Comparison of ENCODE assay signal across 14 mouse cellular contexts in the genomic region with DNA sequence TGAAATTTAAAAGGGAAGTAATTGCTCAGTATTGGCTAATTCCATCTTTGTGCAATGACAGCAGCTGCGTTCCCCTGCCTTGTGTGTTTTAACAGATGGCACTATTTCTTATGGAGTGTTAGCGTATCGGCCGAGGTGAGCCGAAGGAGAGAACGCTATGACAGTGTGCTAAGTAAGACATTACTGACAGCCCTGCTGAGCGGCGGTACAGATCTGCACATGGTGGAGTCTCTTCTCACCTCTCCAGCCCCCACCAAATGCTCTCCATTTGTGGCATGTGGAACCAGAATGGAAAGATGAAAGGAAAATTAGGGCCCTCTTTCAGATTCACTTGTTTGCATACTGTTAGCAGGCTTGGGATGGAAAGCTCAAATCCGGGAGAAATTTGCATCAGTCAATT.
DNase-seq lines count a peak whose midpoint lies in the region; ATAC-seq and TF ChIP-seq lines count a peak whose summit lies in the region.
"Had no signal": no experiment of that assay in that cellular context is flagged by ENCODE, and none has a peak within 500 bp of the region (broad histone marks: within the 10 kb centered on the region; RNA-seq: fewer than 3 reads in every experiment).

No protein-coding gene starts in this region.

- H3K79me2 ChIP-seq in heart, adult 2 months (replicated peaks; ENCODE audit: control insufficient read depth, insufficient read depth, low read length): no peaks in the 10 kb centered on the region

- no peaks in the 10 kb centered on the region for H3K36me3 ChIP-seq in lung, postnatal 0 days (ENCODE audit: insufficient read depth, low read length)
- H3K36me3 ChIP-seq in heart, adult 2 months (ENCODE audit: control insufficient read depth, insufficient read depth, low read length): no peaks in the 10 kb centered on the region
- H3K36me3 ChIP-seq: midbrain, embryonic 12.5 days had no signal

- DNase-seq in lung, postnatal 0 days (ENCODE audit: low spot score): peak; percentile 19
- no peak for DNase-seq in lung, adult 18-20 months
- peak; percentile 65 for DNase-seq in layer of hippocampus, adult 11-12 months (ENCODE audit: low spot score)
- peak; percentile 36 to 53 for DNase-seq in left cerebral cortex, postnatal 25 days (ENCODE audit: low spot score in 2 of 2)
- DNase-seq in heart, postnatal 4 days: no peak
- DNase-seq in heart, adult 2 months: no peak
- DNase-seq in thymus, postnatal 36 days: no peak
- DNase-seq: cerebellum, adult 9-11 months; heart, postnatal 14 days; liver, postnatal 0 days; thymus, adult 2 months had no signal

- ATAC-seq in lung, postnatal 0 days: no peak
- ATAC-seq: intestine, postnatal 0 days; liver, postnatal 0 days had no signal

- H3K4me1 ChIP-seq in lung, postnatal 0 days (ENCODE audit: insufficient read depth, low read depth, low read length): no peaks in the 10 kb centered on the region
- no peaks in the 10 kb centered on the region for H3K4me1 ChIP-seq in heart, adult 2 months (ENCODE audit: control insufficient read depth, insufficient read depth, low read length)
- H3K4me1 ChIP-seq: midbrain, embryonic 12.5 days had no signal

- TF ChIP-seq CTCF in lung, postnatal 0 days (IDR thresholded peaks at IDR 0.05): no peak
- no peak for TF ChIP-seq CTCF in heart, adult 2 months (IDR thresholded peaks at IDR 0.05)

- no peaks in the 10 kb centered on the region for H3K9me3 ChIP-seq in lung, postnatal 0 days (ENCODE audit: low read length)
- H3K9me3 ChIP-seq: midbrain, embryonic 12.5 days had no signal

- H3K27ac ChIP-seq in lung, postnatal 0 days (ENCODE audit: low read length): no peak overlapping the region
- no peak overlapping the region for H3K27ac ChIP-seq in heart, adult 2 months
- H3K27ac ChIP-seq: midbrain, embryonic 12.5 days had no signal

- no peaks in the 10 kb centered on the region for H3K27me3 ChIP-seq in lung, postnatal 0 days (replicated peaks; ENCODE audit: insufficient read depth, low read length)
- no peaks in the 10 kb centered on the region for H3K27me3 ChIP-seq in heart, adult 2 months (ENCODE audit: control insufficient read depth, insufficient read depth, low read length)
- H3K27me3 ChIP-seq: CH12.LX; midbrain, embryonic 12.5 days had no signal

- TF ChIP-seq POLR2A in heart, adult 2 months (IDR thresholded peaks at IDR 0.05; ENCODE audit: insufficient read depth, low read depth, low read length): no peak

- intact Hi-C loops in left cerebral cortex, postnatal 25 days (cut with DNase I): no loop called here
- intact Hi-C loops in heart, adult 2 months (cut with DNase I): no loop called here

- 70% methylated on average over 9 of the region's 9 CpGs for WGBS in lung, postnatal 0 days
- WGBS in heart, adult 2 months: 83% methylated on average over 9 of the region's 9 CpGs

- no peak overlapping the region for H3K4me2 ChIP-seq in lung, postnatal 0 days (replicated peaks; ENCODE audit: low read depth, low read length)
- H3K4me2 ChIP-seq: midbrain, embryonic 12.5 days had no signal

- no peak for TF ChIP-seq EP300 in lung, postnatal 0 days (IDR thresholded peaks at IDR 0.05)
- TF ChIP-seq EP300 in heart, adult 2 months (IDR thresholded peaks at IDR 0.05; ENCODE audit: insufficient read depth, low read depth, low read length): no peak

- H3K4me3 ChIP-seq in lung, postnatal 0 days (ENCODE audit: low read depth, low read length): no peak overlapping the region
- H3K4me3 ChIP-seq in heart, adult 2 months: no peak overlapping the region
- H3K4me3 ChIP-seq: midbrain, embryonic 12.5 days had no signal

- H3K9ac ChIP-seq in lung, postnatal 0 days (replicated peaks; ENCODE audit: low read depth): no peak overlapping the region
- no peak overlapping the region for H3K9ac ChIP-seq in heart, adult 2 months (ENCODE audit: low read depth, low read length)
- H3K9ac ChIP-seq: liver, postnatal 0 days; midbrain, embryonic 12.5 days had no signal

Comparison
In these comparisons a context has a peak if more than half of its experiments do, and no peak if none do; other contexts are left out.
1. DNase-seq: peak in lung, postnatal 0 days (single experiment), layer of hippocampus, adult 11-12 months (single experiment) and left cerebral cortex, postnatal 25 days (2 of 2); none in lung, adult 18-20 months (0 of 2), heart, postnatal 4 days (single experiment), heart, adult 2 months (0 of 2) and thymus, postnatal 36 days (0 of 2).